Mouse (Mus musculus) bone marrow, adult 2 months (tissue): ENCODE measurements around the gene Ppil6. TPM values are rescaled to one million over a fixed set of nuclear protein-coding genes. Genes with fewer than 3 reads are reported as not detected.

ENCODE experiments used
- H3K27ac ChIP-seq: fragments of 200-500 bp; 2 replicates; pipeline ENCODE4 v1.5.1; 2012; ENCODE audit warnings: low read depth, mild to moderate bottlenecking, control low read depth, inconsistent platforms, low read length; ENCODE audit not compliant: control insufficient read depth, poor library complexity, insufficient read depth
- H3K4me1 ChIP-seq: fragments of 200-500 bp; 2 replicates; pipeline ENCODE4 v1.6.1; 2011; ENCODE audit warnings: low read length; ENCODE audit not compliant: control insufficient read depth, insufficient read depth
- H3K4me3 ChIP-seq: fragments of 200-500 bp; replicated peaks from 2 replicates; pipeline ENCODE3; 2011; ENCODE audit warnings: mild to moderate bottlenecking, low read depth, low read length, control low read depth; ENCODE audit not compliant: control insufficient read depth
- CTCF ChIP-seq: fragments of 200-500 bp; IDR thresholded peaks from 2 replicates; pipeline ENCODE4 v1.5.1; 2011; ENCODE audit warnings: low read length, control low read depth; ENCODE audit not compliant: control insufficient read depth, insufficient read depth
- POLR2A ChIP-seq: fragments of 200-500 bp; IDR thresholded peaks from 2 replicates; pipeline ENCODE4 v1.6.1; 2011; ENCODE audit warnings: low read depth, mild to moderate bottlenecking, control low read depth, low read length, borderline replicate concordance; ENCODE audit not compliant: control insufficient read depth
- WGBS: fragments of 180-500 bp; shearing (Covaris S2); methylation state at CpG from one replicate; pipeline ENCODE4 v1.1.7; 2018; 5-methylcytosine and 5-hydroxymethylcytosine counted together
- polyA plus RNA-seq: library from polyadenylated mRNA; stranded (reverse); fragments of >200 nt; gene quantifications from 2 replicates; pipeline ENCODE4 v1.2.4, GENCODE M21; 2011; ENCODE audit warnings: low replicate concordance; ENCODE audit not compliant: missing spikeins, insufficient read depth, insufficient read length

Ppil6 gene
- polyA plus RNA-seq, 1 experiment: not detected

GRCm38 (mm10) chr10:41473782-41474468 lies 16.3 kb upstream of the Ppil6 start:
- Histone ChIP-seq H3K4me3 (no peak overlapping the region), H3K27ac (peak overlapping the region; percentile 53; the same call in 1 of the 2 replicates), H3K4me1 (peaks cover 2% of the 10 kb centered on the region; the same call in 1 of the 2 replicates)
- 3% methylated on average over 6 of the region's 6 CpGs for WGBS
- TF ChIP-seq CTCF: no peak
- no peak for TF ChIP-seq POLR2A

- WGBS: 72% methylated on average over 1 of the region's 1 CpGs
- H3K4me1 ChIP-seq: peaks cover 2% of the 10 kb centered on the region; the same call in 1 of the 2 replicates
Measured at GRCm38 (mm10) chr10:41474981-41475391, 15.3 kb upstream of the Ppil6 start.

DNA sequence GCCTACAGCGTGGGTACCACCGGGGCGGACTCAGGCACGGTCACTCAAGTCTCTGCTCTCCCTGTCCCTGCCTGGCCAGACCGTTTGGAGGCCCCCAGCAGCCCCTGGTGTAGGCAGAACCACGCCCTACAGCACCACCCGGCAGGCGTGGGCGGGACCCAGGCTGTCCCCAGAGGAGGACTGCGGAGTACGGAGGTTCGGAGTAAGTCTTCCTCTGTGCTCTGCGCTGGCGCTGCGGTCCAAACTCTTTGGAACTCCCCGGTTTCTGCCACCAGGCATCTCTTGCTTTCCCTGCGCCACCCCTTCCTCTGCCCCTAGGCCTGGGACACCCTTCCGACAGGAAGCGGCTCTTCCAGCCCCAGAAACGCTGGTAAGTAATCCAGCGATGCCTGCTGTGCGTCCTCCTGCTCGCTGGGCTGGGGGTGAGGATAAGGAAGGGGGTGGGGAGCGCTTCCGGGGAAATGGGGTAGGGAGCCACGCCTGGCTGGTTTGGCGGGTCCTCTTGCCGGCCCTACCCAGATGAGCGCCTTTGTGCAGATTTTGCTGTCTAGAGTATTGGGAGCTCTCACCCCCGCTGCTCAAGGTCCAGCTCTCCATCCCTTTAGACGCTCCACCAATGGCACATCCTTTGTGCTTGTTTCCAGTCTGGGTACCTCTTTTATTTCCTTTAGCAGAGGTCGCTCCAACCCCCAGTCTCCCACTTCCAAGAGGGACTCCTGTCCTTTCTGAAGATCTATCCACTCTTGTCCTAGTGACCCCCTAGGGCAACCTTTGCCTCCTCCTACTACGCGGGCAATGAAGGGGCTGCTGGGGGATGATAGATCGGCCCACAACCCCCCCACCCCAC lies 13.8 kb upstream of the Ppil6 start, which contains the start of gene Mical1:
TSS of gene Mical1 (plus strand) at position 144 of the 847 bp plus-strand sequence.
- Histone ChIP-seq H3K4me3 (peak within 1 kb of the TSS; percentile 82), H3K27ac (peak within 1 kb of the TSS; percentile 94), H3K4me1 (peaks cover 2% of the 10 kb centered on the region; the same call in 1 of the 2 replicates)
- WGBS: 1% methylated on average over 35 of the region's 35 CpGs
- TF ChIP-seq POLR2A (peak; percentile 64), CTCF (no peak)

More at GRCm38 (mm10) chr10:41474981-41475391, 15.3 kb upstream of the Ppil6 start:
- H3K27ac ChIP-seq: peak overlapping the region; percentile 30; the same call in 1 of the 2 replicates
- TF ChIP-seq CTCF (no peak), POLR2A (no peak)
- H3K4me3 ChIP-seq: no peak overlapping the region

GRCm38 (mm10) chr10:41477018-41477277 lies 13.3 kb upstream of the Ppil6 start:
- peak overlapping the region; percentile 82 for H3K4me3 ChIP-seq
- peak overlapping the region; percentile 94 for H3K27ac ChIP-seq
- H3K4me1 ChIP-seq: peaks cover 2% of the 10 kb centered on the region; the same call in 1 of the 2 replicates
- WGBS: 0% methylated on average over 9 of the region's 9 CpGs
- TF ChIP-seq CTCF (no peak), POLR2A (no peak)

DNA sequence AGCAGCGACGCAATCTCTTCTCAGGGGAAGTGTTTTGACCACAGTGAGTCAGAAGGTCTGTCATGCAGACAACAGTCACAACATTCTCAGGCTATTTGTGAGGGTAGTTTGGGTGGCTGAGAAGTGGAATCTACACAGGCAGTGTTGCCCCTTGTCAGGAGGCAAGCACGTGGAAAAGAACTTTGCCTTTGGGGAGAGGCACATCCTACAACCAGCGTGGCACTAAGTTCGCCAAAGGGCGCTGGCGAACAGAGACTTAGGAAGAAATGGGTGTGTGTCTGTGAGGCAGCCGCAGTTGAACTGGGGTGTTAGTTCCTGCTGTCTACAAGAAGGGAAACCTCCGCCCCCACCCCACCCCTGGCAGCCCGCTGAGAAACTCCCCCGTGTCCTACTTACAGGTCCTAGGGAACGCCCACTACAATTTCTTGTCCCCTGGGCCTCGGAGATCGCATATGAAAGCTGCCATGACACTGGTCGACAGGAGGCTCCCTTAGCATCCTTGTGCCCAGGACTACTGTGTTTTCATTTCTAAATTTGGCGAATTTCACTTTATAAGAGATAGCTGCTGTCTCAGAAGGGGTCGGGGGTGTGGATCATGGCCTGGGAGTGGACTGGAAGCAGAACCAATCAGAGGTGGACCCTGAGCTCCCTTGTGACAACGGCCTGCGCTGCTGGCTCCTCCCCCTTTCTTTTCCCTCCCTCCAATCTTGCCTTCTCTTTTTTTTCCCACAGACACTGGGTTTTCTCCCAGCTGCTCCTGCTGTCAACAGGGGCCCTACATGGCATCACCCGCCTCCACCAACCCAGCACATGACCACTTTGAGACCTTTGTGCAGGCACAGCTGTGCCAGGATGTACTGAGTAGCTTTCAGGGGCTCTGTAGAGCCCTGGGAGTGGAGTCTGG lies 12.7 kb upstream of the Ppil6 start:
- peak overlapping the region; percentile 82 for H3K4me3 ChIP-seq
- TF ChIP-seq POLR2A: no peak
- TF ChIP-seq CTCF: no peak
- 3% methylated on average over 20 of the region's 20 CpGs for WGBS
- peaks cover 2% of the 10 kb centered on the region; the same call in 1 of the 2 replicates for H3K4me1 ChIP-seq
- H3K27ac ChIP-seq: peak overlapping the region; percentile 94

GRCm38 (mm10) chr10:41479961-41480360 lies 10.3 kb upstream of the Ppil6 start:
- Histone ChIP-seq H3K4me1 (no peaks in the 10 kb centered on the region; the same call in 1 of the 2 replicates), H3K27ac (no peak overlapping the region), H3K4me3 (no peak overlapping the region)
- 93% methylated on average over 3 of the region's 3 CpGs for WGBS
- TF ChIP-seq POLR2A (no peak), CTCF (no peak)

- TF ChIP-seq POLR2A (no peak), CTCF (no peak)
Measured at GRCm38 (mm10) chr10:41480938-41481880, 9.0 kb upstream of the Ppil6 start.

More at GRCm38 (mm10) chr10:41480938-41481880, 9.0 kb upstream of the Ppil6 start:
- H3K27ac ChIP-seq: no peak overlapping the region
- no peaks in the 10 kb centered on the region for H3K4me1 ChIP-seq
- H3K4me3 ChIP-seq: no peak overlapping the region
- WGBS: 78% methylated on average over 33 of the region's 33 CpGs
